Mouse (Mus musculus): ENCODE measurements around the gene Ackr4.

The Ackr4 gene

GRCm38 (mm10) chr9:104126833-104127232, at the start of gene Ackr4:
Gene Ackr4 (minus strand): TSS chr9:104126933.
- no peak for DNase-seq

GRCm38 (mm10) chr9:104172342-104172741, 45.6 kb upstream of the Ackr4 start:
- DNase-seq, result no peak

- DNase-seq, result no peak
Measured at GRCm38 (mm10) chr9:104171651-104172050, 44.9 kb upstream of the Ackr4 start.

- no peak for DNase-seq
Measured at GRCm38 (mm10) chr9:104169986-104170385, 43.3 kb upstream of the Ackr4 start.

GRCm38 (mm10) chr9:104165926-104166325, 39.2 kb upstream of the Ackr4 start:
- DNase-seq, result no peak

- no peak for DNase-seq
Measured at GRCm38 (mm10) chr9:104164194-104164593, 37.5 kb upstream of the Ackr4 start.

- DNase-seq, result no peak
Measured at GRCm38 (mm10) chr9:104161117-104161516, 34.4 kb upstream of the Ackr4 start.

- no peak for DNase-seq
Measured at GRCm38 (mm10) chr9:104157291-104157690, 30.6 kb upstream of the Ackr4 start.

GRCm38 (mm10) chr9:104156506-104156905, 29.8 kb upstream of the Ackr4 start:
- DNase-seq, result no peak

- no peak for DNase-seq
Measured at GRCm38 (mm10) chr9:104155100-104155715, 28.5 kb upstream of the Ackr4 start.

- DNase-seq, result no peak
Measured at GRCm38 (mm10) chr9:104152121-104152520, 25.4 kb upstream of the Ackr4 start.

GRCm38 (mm10) chr9:104148969-104149368, 22.2 kb upstream of the Ackr4 start:
- no peak for DNase-seq

GRCm38 (mm10) chr9:104146683-104147082, 19.9 kb upstream of the Ackr4 start:
- DNase-seq, result no peak

- no peak for DNase-seq
Measured at GRCm38 (mm10) chr9:104144314-104144996, 17.7 kb upstream of the Ackr4 start.

- DNase-seq, result no peak
Measured at GRCm38 (mm10) chr9:104142805-104143204, 16.1 kb upstream of the Ackr4 start.

GRCm38 (mm10) chr9:104140351-104140750, 13.6 kb upstream of the Ackr4 start:
- DNase-seq, result no peak

GRCm38 (mm10) chr9:104130141-104130755, 3.5 kb upstream of the Ackr4 start:
- DNase-seq, result peak; percentile 46

GRCm38 (mm10) chr9:104128110-104128509, 1.4 kb upstream of the Ackr4 start:
- no peak for DNase-seq

- DNase-seq, result no peak
Measured at GRCm38 (mm10) chr9:104123622-104124021, 3.1 kb downstream of the Ackr4 start.

GRCm38 (mm10) chr9:104123101-104123500, 3.6 kb downstream of the Ackr4 start:
- DNase-seq, result no peak

- no peak for DNase-seq
Measured at GRCm38 (mm10) chr9:104109151-104109550, 17.6 kb downstream of the Ackr4 start.

GRCm38 (mm10) chr9:104108571-104109143, 18.1 kb downstream of the Ackr4 start:
- DNase-seq, result no peak

GRCm38 (mm10) chr9:104107482-104107881, 19.3 kb downstream of the Ackr4 start:
- no peak for DNase-seq

- DNase-seq, result no peak
Measured at GRCm38 (mm10) chr9:104106930-104107329, 19.8 kb downstream of the Ackr4 start.
